Mouse (Mus musculus): ENCODE results near the gene Fam161a. TPM values are rescaled to one million over a fixed set of nuclear protein-coding genes. Genes with fewer than 3 reads are reported as not detected.
A peak's percentile ranks its signal among the peaks of the same experiment; 100 is the strongest.
"Not testable (repeated sequence)": the region's sequence is repeated elsewhere in the genome, so short reads cannot be mapped to it uniquely, and the experiment has no call there.

Fam161a gene
- polyA plus RNA-seq, 1 experiment from 2014 or later: 4.0 TPM

- no peak overlapping the region for H3K4me3 ChIP-seq
- H3K27ac ChIP-seq: no peak overlapping the region
- H3K9me3 ChIP-seq: no peaks in the 10 kb centered on the region
- H3K4me1 ChIP-seq (replicated peaks): no peaks in the 10 kb centered on the region
- H3K36me3 ChIP-seq: no peaks in the 10 kb centered on the region
- H3K27me3 ChIP-seq (ENCODE audit: insufficient read depth, poor library complexity, severe bottlenecking): no peaks in the 10 kb centered on the region
- 73% methylated on average over 3 of the region's 3 CpGs for WGBS
- DNase-seq (ENCODE audit: low spot score): no peak
Measured at GRCm38 (mm10) chr11:23028957-23029356, 21.6 kb downstream of the Fam161a start.

GRCm38 (mm10) chr11:23029399-23029798 is 22.1 kb downstream of the Fam161a start:
- Histone ChIP-seq H3K27me3 (ENCODE audit: insufficient read depth, poor library complexity, severe bottlenecking) (no peaks in the 10 kb centered on the region), H3K9me3 (no peaks in the 10 kb centered on the region), H3K27ac (no peak overlapping the region), H3K4me1 (replicated peaks) (no peaks in the 10 kb centered on the region), H3K36me3 (no peaks in the 10 kb centered on the region), H3K4me3 (no peak overlapping the region)
- 87% methylated on average over 6 of the region's 6 CpGs for WGBS
- DNase-seq (ENCODE audit: low spot score): no peak

- Histone ChIP-seq H3K4me3 (no peak overlapping the region), H3K27ac (no peak overlapping the region), H3K4me1 (replicated peaks) (0 out of 2 replicates have a peak, but pooled peaks cover 7% of the 10 kb centered on the region), H3K9me3 (no peaks in the 10 kb centered on the region), H3K36me3 (no peaks in the 10 kb centered on the region), H3K27me3 (ENCODE audit: insufficient read depth, poor library complexity, severe bottlenecking) (no peaks in the 10 kb centered on the region)
- WGBS: 68% methylated on average over 5 of the region's 5 CpGs
- no peak for DNase-seq (ENCODE audit: low spot score)
Measured at GRCm38 (mm10) chr11:23047252-23047651, 39.9 kb downstream of the Fam161a start.

GRCm38 (mm10) chr11:23047663-23048582 is 40.6 kb downstream of the Fam161a start:
- H3K9me3 ChIP-seq: no peaks in the 10 kb centered on the region
- peak overlapping the region; percentile 16; the same call in 1 of the 2 replicates for H3K4me3 ChIP-seq
- no peaks in the 10 kb centered on the region for H3K36me3 ChIP-seq
- WGBS: 39% methylated on average over 20 of the region's 20 CpGs
- DNase-seq (ENCODE audit: low spot score): peak; percentile 3
- 0 out of 2 replicates have a peak, but pooled peaks cover 7% of the 10 kb centered on the region for H3K4me1 ChIP-seq (replicated peaks)
- H3K27me3 ChIP-seq (ENCODE audit: insufficient read depth, poor library complexity, severe bottlenecking): no peaks in the 10 kb centered on the region
- no peak overlapping the region for H3K27ac ChIP-seq

GRCm38 (mm10) chr11:23049642-23050041 is 42.3 kb downstream of the Fam161a start:
- Histone ChIP-seq H3K9me3 (no peaks in the 10 kb centered on the region), H3K4me3 (no peak overlapping the region), H3K36me3 (no peaks in the 10 kb centered on the region), H3K4me1 (replicated peaks) (0 out of 2 replicates have a peak, but pooled peaks cover 7% of the 10 kb centered on the region), H3K27ac (no peak overlapping the region), H3K27me3 (ENCODE audit: insufficient read depth, poor library complexity, severe bottlenecking) (no peaks in the 10 kb centered on the region)
- DNase-seq (ENCODE audit: low spot score): no peak

- Histone ChIP-seq H3K4me3 (no peak overlapping the region), H3K36me3 (no peaks in the 10 kb centered on the region), H3K9me3 (no peaks in the 10 kb centered on the region), H3K27me3 (ENCODE audit: insufficient read depth, poor library complexity, severe bottlenecking) (no peaks in the 10 kb centered on the region), H3K27ac (no peak overlapping the region), H3K4me1 (replicated peaks) (0 out of 2 replicates have a peak, but pooled peaks cover 7% of the 10 kb centered on the region)
- DNase-seq (ENCODE audit: low spot score): no peak
- WGBS: 68% methylated on average over 4 of the region's 4 CpGs
Measured at GRCm38 (mm10) chr11:23052353-23052752, 45.0 kb downstream of the Fam161a start.

GRCm38 (mm10) chr11:23063153-23063552 is 55.8 kb downstream of the Fam161a start:
- WGBS: 85% methylated on average over 6 of the region's 6 CpGs
- no peak for DNase-seq (ENCODE audit: low spot score)
- H3K36me3 ChIP-seq: no peaks in the 10 kb centered on the region
- peaks cover 4% of the 10 kb centered on the region; the same call in 1 of the 2 replicates for H3K4me1 ChIP-seq (replicated peaks)
- no peak overlapping the region for H3K4me3 ChIP-seq
- no peak overlapping the region for H3K27ac ChIP-seq
- no peaks in the 10 kb centered on the region for H3K9me3 ChIP-seq
- no peaks in the 10 kb centered on the region for H3K27me3 ChIP-seq (ENCODE audit: insufficient read depth, poor library complexity, severe bottlenecking)

- DNase-seq (ENCODE audit: low spot score): no peak
- H3K27ac ChIP-seq: no peak overlapping the region
- WGBS: 70% methylated on average over 3 of the region's 3 CpGs
- H3K9me3 ChIP-seq: no peaks in the 10 kb centered on the region
- H3K36me3 ChIP-seq: no peaks in the 10 kb centered on the region
- H3K4me1 ChIP-seq (replicated peaks): peaks cover 7% of the 10 kb centered on the region; the same call in 1 of the 2 replicates
- no peaks in the 10 kb centered on the region for H3K27me3 ChIP-seq (ENCODE audit: insufficient read depth, poor library complexity, severe bottlenecking)
- no peak overlapping the region for H3K4me3 ChIP-seq
Measured at GRCm38 (mm10) chr11:23063857-23064256, 56.5 kb downstream of the Fam161a start.

GRCm38 (mm10) chr11:23064276-23064675 is 56.9 kb downstream of the Fam161a start:
- not testable (repeated sequence) for H3K4me3 ChIP-seq; H3K9me3 ChIP-seq; H3K27me3 ChIP-seq (ENCODE audit: insufficient read depth, poor library complexity, severe bottlenecking); H3K36me3 ChIP-seq; DNase-seq (ENCODE audit: low spot score); H3K4me1 ChIP-seq (replicated peaks); H3K27ac ChIP-seq
- WGBS: 43% methylated on average over 3 of the region's 3 CpGs

- no peak overlapping the region for H3K27ac ChIP-seq
- no peak overlapping the region for H3K4me3 ChIP-seq
- no peaks in the 10 kb centered on the region for H3K36me3 ChIP-seq
- DNase-seq (ENCODE audit: low spot score): no peak
- peaks cover 7% of the 10 kb centered on the region; the same call in 1 of the 2 replicates for H3K4me1 ChIP-seq (replicated peaks)
- no peaks in the 10 kb centered on the region for H3K9me3 ChIP-seq
- WGBS: 89% methylated on average over 2 of the region's 2 CpGs
- no peaks in the 10 kb centered on the region for H3K27me3 ChIP-seq (ENCODE audit: insufficient read depth, poor library complexity, severe bottlenecking)
Measured at GRCm38 (mm10) chr11:23065167-23065668, 57.9 kb downstream of the Fam161a start.

GRCm38 (mm10) chr11:23067395-23068136 is 60.2 kb downstream of the Fam161a start:
- Histone ChIP-seq H3K4me3 (peak overlapping the region; percentile 75), H3K27ac (peak overlapping the region; percentile 92), H3K4me1 (replicated peaks) (peaks cover 7% of the 10 kb centered on the region; the same call in 1 of the 2 replicates), H3K36me3 (no peaks in the 10 kb centered on the region), H3K9me3 (no peaks in the 10 kb centered on the region), H3K27me3 (ENCODE audit: insufficient read depth, poor library complexity, severe bottlenecking) (no peaks in the 10 kb centered on the region)
- DNase-seq (ENCODE audit: low spot score): peak; percentile 89
- under 1% methylated on average over 49 of the region's 49 CpGs for WGBS

GRCm38 (mm10) chr11:23068201-23068600 is 60.9 kb downstream of the Fam161a start:
- Histone ChIP-seq H3K36me3 (no peaks in the 10 kb centered on the region), H3K4me1 (replicated peaks) (peaks cover 7% of the 10 kb centered on the region; the same call in 1 of the 2 replicates), H3K4me3 (peak overlapping the region; percentile 75), H3K27me3 (ENCODE audit: insufficient read depth, poor library complexity, severe bottlenecking) (no peaks in the 10 kb centered on the region), H3K27ac (peak overlapping the region; percentile 92), H3K9me3 (no peaks in the 10 kb centered on the region)
- DNase-seq (ENCODE audit: low spot score): no peak
- WGBS: 12% methylated on average over 10 of the region's 10 CpGs
